Mouse (Mus musculus) heart, embryonic 16.5 days (tissue): ENCODE measurements around the gene Cct3. TPM values are rescaled to one million over a fixed set of nuclear protein-coding genes. Genes with fewer than 3 reads are reported as not detected.
"Not testable (repeated sequence)": the region's sequence is repeated elsewhere in the genome, so short reads cannot be mapped to it uniquely, and the experiment has no call there.

Experiments used
- ATAC-seq: fragments of 200-750 bp; cut with Nextera tagmentation; replicated peaks from 2 replicates; pipeline ENCODE4 v1.8.0; 2017; ENCODE audit warnings: moderate number of reproducible peaks; ENCODE audit not compliant: insufficient read depth, low FRiP score; ENCODE audit errors: extremely low read depth
- H3K27ac ChIP-seq: fragments of 300-500 bp; sonication (generic); 2 replicates; pipeline ENCODE4 v1.5.1; 2014; ENCODE audit warnings: mild to moderate bottlenecking, low read length, control low read depth, moderate library complexity
- H3K27me3 ChIP-seq: fragments of 300-500 bp; sonication (generic); 2 replicates; pipeline ENCODE4 v1.6.1; 2014; ENCODE audit warnings: low read length, mixed read lengths; ENCODE audit not compliant: control insufficient read depth, insufficient read depth
- H3K36me3 ChIP-seq: fragments of 300-500 bp; sonication (generic); 2 replicates; pipeline ENCODE4 v1.6.1; 2014; ENCODE audit not compliant: control insufficient read depth, insufficient read depth
- H3K4me1 ChIP-seq: fragments of 300-500 bp; sonication (generic); 2 replicates; pipeline ENCODE4 v1.6.1; 2014; ENCODE audit warnings: low read length, mixed read lengths; ENCODE audit not compliant: control insufficient read depth, insufficient read depth
- H3K4me2 ChIP-seq: fragments of 300-500 bp; sonication (generic); 2 replicates; pipeline ENCODE4 v1.6.1; 2014; ENCODE audit warnings: low read depth, mild to moderate bottlenecking, control low read depth, low read length
- H3K4me3 ChIP-seq: fragments of 300-500 bp; sonication (generic); 2 replicates; pipeline ENCODE4 v1.5.1; 2014; ENCODE audit warnings: mild to moderate bottlenecking, control low read depth, low read length
- H3K9ac ChIP-seq: fragments of 300-500 bp; sonication (generic); 2 replicates; pipeline ENCODE4 v1.6.1; 2014; ENCODE audit warnings: low read length, control low read depth
- H3K9me3 ChIP-seq: fragments of 300-500 bp; sonication (generic); replicated peaks from 2 replicates; pipeline ENCODE4 v1.6.1; 2016; ENCODE audit warnings: low read length; ENCODE audit not compliant: control insufficient read depth
- WGBS: fragments of 180-500 bp; shearing (Covaris S2); extraction: QIAGEN DNeasy Blood & Tissue Kit; methylation state at CpG from one replicate; pipeline ENCODE4 v1.1.7; 2014; 5-methylcytosine and 5-hydroxymethylcytosine counted together
- polyA plus RNA-seq: library from polyadenylated mRNA; unstranded; fragments of >200 nt; fragmentation: Nextera tagmentation; extraction: Ambion mirVana; gene quantifications from 2 replicates; pipeline ENCODE4 v1.2.1, GENCODE M21; 2015

Cct3 gene
- polyA plus RNA-seq, 1 experiment from 2014 or later: 394 TPM

DNA sequence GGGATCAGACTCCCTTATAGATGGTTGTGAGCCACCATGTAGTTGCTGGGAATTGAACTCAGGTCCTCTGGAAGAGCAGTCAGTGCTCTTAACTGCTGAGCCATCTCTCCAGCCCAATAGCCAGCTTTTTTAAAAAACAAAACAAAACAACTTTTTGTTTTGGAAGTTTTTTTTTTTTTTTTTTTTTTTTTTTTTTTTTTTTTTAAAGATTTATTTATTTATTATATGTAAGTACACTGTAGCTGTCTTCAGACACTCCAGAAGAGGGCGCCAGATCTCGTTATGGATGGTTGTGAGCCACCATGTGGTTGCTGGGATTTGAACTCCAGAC lies 11.4 kb upstream of the Cct3 start:
- not testable (repeated sequence) for H3K9ac ChIP-seq, H3K27me3 ChIP-seq, ATAC-seq, H3K4me3 ChIP-seq, H3K4me2 ChIP-seq, H3K27ac ChIP-seq, H3K36me3 ChIP-seq, H3K4me1 ChIP-seq, H3K9me3 ChIP-seq
- no CpG with 5 or more reads among the region's 2 CpGs for WGBS

DNA sequence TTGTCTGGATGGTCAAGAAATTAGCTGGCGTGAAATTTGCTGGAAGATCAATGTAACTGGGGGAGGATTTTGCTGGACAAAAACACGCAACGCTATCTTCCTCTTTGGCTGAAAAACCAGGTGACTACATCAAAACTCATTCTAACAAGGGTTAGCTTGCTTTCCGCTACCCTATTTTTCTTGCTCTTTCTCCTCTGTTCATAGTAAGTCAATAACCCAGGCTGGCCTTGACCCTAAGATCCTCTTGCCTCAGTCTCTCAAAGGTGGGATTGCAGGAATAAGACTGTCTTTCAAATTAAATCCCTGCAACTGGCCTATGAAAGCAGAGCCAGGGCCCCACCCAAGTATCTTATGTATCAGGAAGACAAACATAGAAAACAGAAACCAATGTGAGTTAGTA lies 9.8 kb upstream of the Cct3 start, which contains the start of gene Gm38392:
Gm38392 (minus strand) TSS at position 101 of the 400 bp plus-strand sequence.
- Histone ChIP-seq H3K9ac (no peak within 1 kb of the TSS), H3K4me3 (no peak within 1 kb of the TSS), H3K4me2 (no peak within 1 kb of the TSS), H3K36me3 (peaks cover 4% of the 10 kb centered on the region; the same call in 1 of the 2 replicates), H3K4me1 (no peaks in the 10 kb centered on the region), H3K27ac (no peak within 1 kb of the TSS), H3K9me3 (no peaks in the 10 kb centered on the region), H3K27me3 (no peaks in the 10 kb centered on the region)
- ATAC-seq: no peak
- 89% methylated on average over 4 of the region's 4 CpGs for WGBS

DNA sequence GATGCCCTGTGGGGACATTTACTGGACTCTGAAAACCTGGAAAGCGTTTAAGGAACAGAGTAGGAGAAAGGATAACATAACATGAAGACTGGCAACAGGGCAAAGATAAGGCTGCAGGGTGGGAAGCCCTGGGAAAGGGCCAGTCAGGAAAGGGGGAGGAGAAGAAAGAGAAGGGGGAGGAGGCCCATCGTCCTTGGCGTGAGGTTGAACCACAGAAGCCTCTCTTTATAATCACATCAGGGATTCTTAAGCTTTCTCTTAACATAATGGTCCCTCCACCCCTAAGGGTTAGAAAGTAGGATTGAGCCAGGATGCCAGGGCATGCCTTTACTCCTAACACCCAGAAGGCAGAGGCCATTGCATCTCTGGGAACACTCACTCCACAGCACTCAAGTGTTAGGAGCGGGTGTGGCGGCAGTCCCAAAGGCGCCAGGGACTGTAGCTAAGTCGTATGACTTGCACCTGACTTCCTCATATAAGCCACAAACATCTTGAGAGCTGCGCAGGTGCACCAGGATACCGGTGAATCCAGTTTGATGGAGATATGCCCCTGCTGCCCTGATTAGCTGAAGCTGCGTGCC lies 8.7 kb upstream of the Cct3 start:
- not testable (repeated sequence) for H3K4me1 ChIP-seq, H3K27ac ChIP-seq, H3K4me2 ChIP-seq, H3K27me3 ChIP-seq, H3K9ac ChIP-seq, H3K36me3 ChIP-seq, H3K9me3 ChIP-seq, H3K4me3 ChIP-seq, ATAC-seq
- WGBS: 67% methylated on average over 8 of the region's 10 CpGs

DNA sequence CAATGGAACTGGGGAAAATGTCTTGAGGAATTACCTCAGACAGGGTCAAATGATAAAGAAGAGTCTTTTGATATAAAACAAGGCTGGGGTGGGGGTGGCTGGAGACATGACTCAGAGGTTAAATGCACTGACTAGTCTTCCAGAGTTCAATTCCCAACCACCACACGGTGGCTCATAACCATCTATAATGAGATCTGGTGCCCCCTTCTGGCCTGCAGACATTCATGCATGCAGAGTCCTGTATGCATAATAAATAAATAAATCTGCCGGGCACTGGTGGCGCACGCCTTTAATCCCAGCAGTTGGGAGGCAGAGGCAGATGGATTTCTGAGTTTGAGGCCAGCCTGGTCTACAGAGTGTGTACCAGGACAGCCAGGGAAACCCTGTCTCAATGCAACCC lies 4.9 kb upstream of the Cct3 start:
- Histone ChIP-seq H3K9ac (no peak overlapping the region), H3K4me3 (no peak overlapping the region), H3K4me2 (no peak overlapping the region), H3K9me3 (no peaks in the 10 kb centered on the region), H3K27me3 (no peaks in the 10 kb centered on the region), H3K27ac (no peak overlapping the region), H3K36me3 (no peaks in the 10 kb centered on the region), H3K4me1 (peaks cover 5% of the 10 kb centered on the region)
- WGBS: 66% methylated on average over 4 of the region's 4 CpGs
- no peak for ATAC-seq

DNA sequence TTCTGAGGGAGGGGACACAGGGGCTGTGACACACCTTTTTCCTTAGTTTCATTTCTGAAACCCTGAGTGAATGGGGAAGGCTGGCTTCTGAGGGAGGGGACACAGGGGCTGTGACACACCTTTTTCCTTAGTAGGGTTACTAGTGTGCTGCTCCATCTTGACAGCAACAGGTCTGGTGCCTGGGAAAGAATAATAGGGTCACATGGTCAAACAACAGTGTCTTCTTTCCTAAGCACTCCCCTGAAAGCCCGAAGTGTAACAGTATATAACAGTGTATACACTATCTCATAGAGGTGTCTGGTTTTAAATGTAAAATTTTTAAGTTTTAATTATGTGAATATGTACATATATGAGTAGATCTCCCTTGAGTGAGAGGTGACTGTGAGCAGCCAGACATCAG lies 1.6 kb upstream of the Cct3 start:
- peak overlapping the region; percentile 67 for H3K4me2 ChIP-seq
- not testable (repeated sequence) for H3K36me3 ChIP-seq, H3K9me3 ChIP-seq, H3K4me3 ChIP-seq, ATAC-seq, H3K27ac ChIP-seq, H3K27me3 ChIP-seq
- H3K9ac ChIP-seq: peak overlapping the region; percentile 78
- H3K4me1 ChIP-seq: peaks cover 15% of the 10 kb centered on the region
- WGBS: 71% methylated on average over 1 of the region's 1 CpGs

DNA sequence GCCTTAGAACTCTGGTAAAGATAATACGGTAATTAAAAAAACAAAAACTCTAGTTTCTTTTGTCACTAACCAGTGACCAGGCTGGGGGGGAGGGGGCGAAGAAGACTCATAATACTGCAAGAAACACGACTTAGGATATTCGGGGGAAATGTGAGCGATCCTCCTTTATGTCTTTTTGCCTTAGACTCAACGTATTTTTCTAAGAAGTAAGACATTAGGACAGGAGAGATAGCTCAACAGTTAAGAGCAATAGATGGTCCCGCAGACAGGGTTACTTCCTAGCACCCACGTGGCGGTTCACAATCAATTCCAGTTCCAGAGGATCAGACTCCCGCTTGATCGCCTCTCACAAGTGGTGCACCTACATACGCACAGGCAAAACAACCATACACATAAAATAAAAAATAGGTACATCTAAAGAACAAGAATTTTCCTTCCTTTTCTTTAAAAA lies 781 bp upstream of the Cct3 start:
- Histone ChIP-seq H3K4me1 (peaks cover 15% of the 10 kb centered on the region), H3K27me3 (no peaks in the 10 kb centered on the region), H3K9me3 (no peaks in the 10 kb centered on the region), H3K9ac (peak overlapping the region; percentile 78), H3K4me2 (peak overlapping the region; percentile 67), H3K36me3 (peaks cover 16% of the 10 kb centered on the region), H3K27ac (peak overlapping the region; percentile 91), H3K4me3 (peak overlapping the region; percentile 94)
- under 1% methylated on average over 12 of the region's 12 CpGs for WGBS
- ATAC-seq: no peak

DNA sequence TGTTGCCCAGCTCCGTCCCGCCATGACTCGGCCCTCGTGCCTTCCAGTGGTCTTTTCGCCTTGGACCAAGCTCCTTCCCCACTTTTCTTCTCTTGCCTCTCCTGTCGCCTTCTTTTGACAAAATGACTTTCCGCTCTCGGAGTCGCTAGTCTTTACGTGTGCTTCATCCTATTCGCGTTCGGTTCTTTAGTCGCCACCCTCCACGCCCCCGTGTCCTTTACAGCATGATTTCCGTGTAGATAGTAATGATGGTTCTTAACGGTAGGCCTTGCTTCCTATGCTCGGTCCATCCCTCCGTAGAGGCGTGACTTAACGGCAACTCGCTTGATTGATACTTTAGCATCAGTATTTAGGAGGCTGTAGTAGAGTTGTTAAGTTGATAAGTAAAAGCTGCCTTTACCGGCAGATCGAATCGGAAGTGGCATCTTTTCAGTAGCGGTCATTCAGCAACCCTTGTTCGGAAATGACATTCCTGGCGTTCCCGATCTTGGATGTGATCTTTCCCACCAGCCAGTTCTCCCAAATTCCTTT lies 470 bp downstream of the Cct3 start:
- H3K9ac ChIP-seq: peak overlapping the region; percentile 91
- peaks cover 15% of the 10 kb centered on the region for H3K4me1 ChIP-seq
- peak overlapping the region; percentile 81 for H3K4me2 ChIP-seq
- no peaks in the 10 kb centered on the region for H3K9me3 ChIP-seq
- H3K36me3 ChIP-seq: peaks cover 28% of the 10 kb centered on the region
- ATAC-seq: no peak
- no peaks in the 10 kb centered on the region for H3K27me3 ChIP-seq
- peak overlapping the region; percentile 94 for H3K4me3 ChIP-seq
- WGBS: under 1% methylated on average over 30 of the region's 30 CpGs
- peak overlapping the region; percentile 97 for H3K27ac ChIP-seq

DNA sequence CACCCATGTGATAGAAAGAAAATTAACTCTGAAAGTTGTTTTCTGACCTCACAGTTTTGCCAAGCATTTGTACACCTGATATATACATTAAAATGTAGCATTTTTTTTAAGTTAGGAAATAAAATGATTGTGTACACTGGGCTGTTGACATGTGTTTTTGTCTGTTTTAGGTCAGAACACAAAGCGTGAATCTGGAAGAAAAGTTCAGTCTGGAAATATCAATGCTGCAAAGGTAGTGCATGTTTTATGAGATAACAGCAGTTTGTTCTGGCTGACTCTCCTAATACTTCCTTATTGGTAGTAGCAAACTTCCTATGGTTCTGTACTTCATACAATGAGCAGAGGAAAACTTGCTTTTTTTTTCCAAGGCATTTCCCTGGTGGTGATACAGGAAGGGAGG lies 2.3 kb downstream of the Cct3 start:
- Histone ChIP-seq H3K9me3 (no peaks in the 10 kb centered on the region), H3K4me2 (no peak overlapping the region), H3K9ac (no peak overlapping the region), H3K27me3 (no peaks in the 10 kb centered on the region), H3K4me1 (peaks cover 15% of the 10 kb centered on the region), H3K4me3 (no peak overlapping the region), H3K36me3 (peaks cover 43% of the 10 kb centered on the region), H3K27ac (no peak overlapping the region)
- ATAC-seq: no peak
- WGBS: 74% methylated on average over 1 of the region's 1 CpGs

DNA sequence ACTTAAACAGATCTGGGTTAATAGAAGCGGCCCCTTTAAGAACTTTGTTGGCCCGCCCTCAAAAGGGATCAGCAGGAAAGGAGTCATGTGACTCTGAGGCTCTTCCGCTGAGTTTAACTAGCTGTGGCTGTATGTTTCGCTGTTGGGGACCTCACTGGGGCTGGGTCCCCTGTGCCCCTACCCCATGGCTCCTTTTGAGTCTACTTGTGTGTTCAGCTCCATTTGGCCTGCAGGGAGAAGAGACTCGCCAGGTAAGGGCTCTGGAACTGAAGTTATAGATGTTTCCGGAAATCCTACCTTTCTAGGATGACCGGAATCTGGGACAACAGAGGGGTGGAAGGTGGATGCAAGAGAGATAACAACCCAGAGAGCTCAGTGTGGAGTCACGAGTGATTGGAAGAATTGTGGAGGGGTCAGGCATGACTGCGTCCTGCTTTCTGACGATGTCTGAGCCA lies 28.1 kb downstream of the Cct3 start, which contains the start of gene Glmp:
Glmp (plus strand) TSS at position 73 of the 455 bp plus-strand sequence.
- H3K27me3 ChIP-seq: no peaks in the 10 kb centered on the region
- H3K9ac ChIP-seq: peak within 1 kb of the TSS; percentile 83
- peak within 1 kb of the TSS; percentile 34 for H3K27ac ChIP-seq
- WGBS: under 1% methylated on average over 10 of the region's 10 CpGs
- H3K9me3 ChIP-seq: no peaks in the 10 kb centered on the region
- peak within 1 kb of the TSS; percentile 84 for H3K4me3 ChIP-seq
- H3K36me3 ChIP-seq: peaks cover 39% of the 10 kb centered on the region
- peak within 1 kb of the TSS; percentile 82 for H3K4me2 ChIP-seq
- peak; percentile 75 for ATAC-seq
- peaks cover 9% of the 10 kb centered on the region for H3K4me1 ChIP-seq
